Mouse (Mus musculus) E14TG2a.4 (cell line): ENCODE data around the gene Mras.

ENCODE experiments used
- CTCF ChIP-seq: conservative IDR thresholded peaks from 2 replicates; pipeline ENCODE4 v1.5.1; 2014; ENCODE audit warnings: low read length
- NANOG ChIP-seq: IDR thresholded peaks from 2 replicates; pipeline ENCODE4 v1.6.1; 2014; ENCODE audit warnings: borderline replicate concordance, low read length, mixed read lengths

DNA sequence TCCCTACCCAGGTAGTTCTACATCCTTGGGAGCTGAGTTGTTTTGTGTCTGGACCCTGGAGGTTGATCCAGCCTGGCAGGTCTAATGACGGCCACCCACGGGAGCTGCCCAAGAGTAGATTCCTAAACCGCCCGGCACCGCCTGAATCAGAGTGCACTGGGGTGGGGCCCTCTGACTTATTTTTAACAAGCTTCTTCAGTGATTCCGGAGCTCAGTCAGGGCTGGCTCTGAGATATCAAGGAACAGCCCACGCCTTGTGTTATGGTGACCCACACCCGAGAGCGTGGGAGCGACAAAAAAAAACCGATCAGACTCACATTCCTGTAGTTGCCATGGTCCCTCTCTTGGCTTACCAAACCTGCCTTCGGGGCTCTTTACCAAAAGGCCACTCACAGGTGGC, 97.1 kb downstream of the Mras start:
- TF ChIP-seq CTCF (no peak), NANOG (no peak)
